Mouse (Mus musculus): Measurements from ENCODE around the gene Sema5b. TPM values are rescaled to one million over a fixed set of nuclear protein-coding genes. Genes with fewer than 3 reads are reported as not detected.

Gene Sema5b
- total and polyA plus RNA-seq, 3 experiments: not detected

GRCm38 (mm10) chr16:35569758-35570157 is 28.8 kb downstream of the Sema5b start:
- no peak for DNase-seq (ENCODE audit: low read depth, low spot score)
- H3K4me3 ChIP-seq (ENCODE audit: control insufficient read depth in 1 of 2, insufficient read depth in 1 of 2, low read depth in 2 of 2, low read length in 2 of 2): no peak overlapping the region
- H3K27ac ChIP-seq (ENCODE audit: control insufficient read depth, low read depth, low read length): no peak overlapping the region
- H3K27me3 ChIP-seq (ENCODE audit: control insufficient read depth in 1 of 2, insufficient read depth in 2 of 2, low read length in 2 of 2): no peaks in the 10 kb centered on the region
- H3K79me2 ChIP-seq (ENCODE audit: control insufficient read depth, insufficient read depth, low read length, poor library complexity): no peaks in the 10 kb centered on the region
- no peaks in the 10 kb centered on the region for H3K9me3 ChIP-seq (replicated peaks; ENCODE audit: insufficient read depth, low read length)
- no peaks in the 10 kb centered on the region for H3K4me1 ChIP-seq (ENCODE audit: control insufficient read depth in 1 of 2, insufficient read depth in 2 of 2, low read length in 2 of 2)
- TF ChIP-seq GATA1 (IDR thresholded peaks at IDR 0.05; ENCODE audit: low read depth, low read length) (no peak), JUND (IDR thresholded peaks at IDR 0.05; ENCODE audit: low read depth, low read length) (no peak), ZNF384 (IDR thresholded peaks at IDR 0.05; ENCODE audit: low read depth, low read length) (no peak), MAFK (IDR thresholded peaks at IDR 0.05; ENCODE audit: borderline replicate concordance, low read depth, low read length) (no peak), MXI1 (IDR thresholded peaks at IDR 0.05; ENCODE audit: low read depth, low read length) (no peak), MYC (IDR thresholded peaks at IDR 0.05; ENCODE audit: low read depth, low read length) (no peak), MAX (IDR thresholded peaks at IDR 0.05; ENCODE audit: low read length) (no peak), SIN3A (IDR thresholded peaks at IDR 0.05; ENCODE audit: low read length) (no peak), MAZ (IDR thresholded peaks at IDR 0.05; ENCODE audit: low read depth, low read length) (no peak), POLR2AphosphoS5 (IDR thresholded peaks at IDR 0.05; ENCODE audit: borderline replicate concordance, low read depth, low read length) (no peak), SMC3 (IDR thresholded peaks at IDR 0.05; ENCODE audit: low read depth, low read length) (no peak), TAL1 (IDR thresholded peaks at IDR 0.05; ENCODE audit: low read length) (no peak), KAT2A (conservative IDR thresholded peaks at IDR 0.05; ENCODE audit: low read depth, low read length) (no peak)
- no peak overlapping the region for H3K9ac ChIP-seq (ENCODE audit: control insufficient read depth, low read depth, low read length, poor library complexity, severe bottlenecking)
- H3K36me3 ChIP-seq (ENCODE audit: control insufficient read depth in 1 of 2, insufficient read depth in 2 of 2, low read length in 2 of 2): no peaks in the 10 kb centered on the region

GRCm38 (mm10) chr16:35570627-35571026 is 29.7 kb downstream of the Sema5b start:
- no peaks in the 10 kb centered on the region for H3K36me3 ChIP-seq (ENCODE audit: control insufficient read depth in 1 of 2, insufficient read depth in 2 of 2, low read length in 2 of 2)
- no peak for DNase-seq (ENCODE audit: low read depth, low spot score)
- no peak overlapping the region for H3K9ac ChIP-seq (ENCODE audit: control insufficient read depth, low read depth, low read length, poor library complexity, severe bottlenecking)
- no peaks in the 10 kb centered on the region for H3K79me2 ChIP-seq (ENCODE audit: control insufficient read depth, insufficient read depth, low read length, poor library complexity)
- TF ChIP-seq POLR2AphosphoS2 (IDR thresholded peaks at IDR 0.05; ENCODE audit: low read length) (no peak), NRF1 (IDR thresholded peaks at IDR 0.05; ENCODE audit: insufficient read depth, low read depth, low read length, poor library complexity, severe bottlenecking) (no peak), SMC3 (IDR thresholded peaks at IDR 0.05; ENCODE audit: low read depth, low read length) (no peak), USF1 (IDR thresholded peaks at IDR 0.05; ENCODE audit: low read depth, low read length) (no peak), ETS1 (IDR thresholded peaks at IDR 0.05; ENCODE audit: low read depth, low read length) (no peak), GABPA (IDR thresholded peaks at IDR 0.05; ENCODE audit: low read depth, low read length) (no peak), MXI1 (IDR thresholded peaks at IDR 0.05; ENCODE audit: low read depth, low read length) (no peak), BHLHE40 (IDR thresholded peaks at IDR 0.05; ENCODE audit: borderline replicate concordance, low read depth, low read length) (no peak), MAFK (IDR thresholded peaks at IDR 0.05; ENCODE audit: borderline replicate concordance, low read depth, low read length) (no peak)
- no peak overlapping the region for H3K4me3 ChIP-seq (ENCODE audit: control insufficient read depth in 1 of 2, insufficient read depth in 1 of 2, low read depth in 2 of 2, low read length in 2 of 2)
- H3K27me3 ChIP-seq (ENCODE audit: control insufficient read depth in 1 of 2, insufficient read depth in 2 of 2, low read length in 2 of 2): no peaks in the 10 kb centered on the region
- no peaks in the 10 kb centered on the region for H3K9me3 ChIP-seq (replicated peaks; ENCODE audit: insufficient read depth, low read length)
- no peaks in the 10 kb centered on the region for H3K4me1 ChIP-seq (ENCODE audit: control insufficient read depth in 1 of 2, insufficient read depth in 2 of 2, low read length in 2 of 2)
- no peak overlapping the region for H3K27ac ChIP-seq (ENCODE audit: control insufficient read depth, low read depth, low read length)
